Mouse (Mus musculus) limb, embryonic 10.5 days (tissue): ENCODE measurements around the gene St6galnac4. TPM values are rescaled to one million over a fixed set of nuclear protein-coding genes. Genes with fewer than 3 reads are reported as not detected.

ENCODE experiments used
- DNase-seq: peaks from one replicate; pipeline ENCODE4 v3.0.0-alpha.2; 2017; ENCODE audit warnings: low spot score
- H3K27ac ChIP-seq: fragments of 300-500 bp; sonication (generic); 2 replicates; pipeline ENCODE4 v1.5.1; 2016; ENCODE audit warnings: mild to moderate bottlenecking
- H3K27me3 ChIP-seq: fragments of 300-500 bp; sonication (generic); 2 replicates; pipeline ENCODE4 v1.6.1; 2016; ENCODE audit warnings: low read depth, mild to moderate bottlenecking; ENCODE audit not compliant: poor library complexity, severe bottlenecking
- H3K36me3 ChIP-seq: fragments of 300-500 bp; sonication (generic); 2 replicates; pipeline ENCODE4 v1.6.1; 2016; ENCODE audit warnings: mild to moderate bottlenecking, moderate library complexity
- H3K4me1 ChIP-seq: fragments of 300-500 bp; sonication (generic); 2 replicates; pipeline ENCODE4 v1.6.1; 2016
- H3K4me3 ChIP-seq: fragments of 300-500 bp; sonication (generic); 2 replicates; pipeline ENCODE4 v1.5.1; 2016; ENCODE audit warnings: mild to moderate bottlenecking, moderate library complexity
- H3K9me3 ChIP-seq: fragments of 300-500 bp; sonication (generic); replicated peaks from 2 replicates; pipeline ENCODE4 v1.6.1; 2016; ENCODE audit warnings: mild to moderate bottlenecking
- WGBS: fragments of 180-500 bp; shearing (Covaris S2); methylation state at CpG from one replicate; pipeline ENCODE4 v1.1.7; 2016; 5-methylcytosine and 5-hydroxymethylcytosine counted together
- polyA plus RNA-seq: library from polyadenylated mRNA; unstranded; fragments of >200 nt; fragmentation: Nextera tagmentation; extraction: Ambion mirVana; gene quantifications from 2 replicates; pipeline ENCODE4 v1.2.1, GENCODE M21; 2016

Gene St6galnac4
- polyA plus RNA-seq, 1 experiment from 2014 or later, result 26.1 TPM

- H3K4me3 ChIP-seq, result peak overlapping the region; percentile 68
- WGBS, result 2% methylated on average over 26 of the region's 26 CpGs
- H3K4me1 ChIP-seq, result peaks cover 40% of the 10 kb centered on the region
- H3K27ac ChIP-seq, result peak overlapping the region; percentile 61
- no peaks in the 10 kb centered on the region for H3K9me3 ChIP-seq
- peak; percentile 62 for DNase-seq
- H3K36me3 ChIP-seq, result peaks cover 16% of the 10 kb centered on the region
- H3K27me3 ChIP-seq, result peaks cover 44% of the 10 kb centered on the region
Measured at GRCm38 (mm10) chr2:32574901-32575585, 11.9 kb upstream of the St6galnac4 start.

- peaks cover 16% of the 10 kb centered on the region for H3K36me3 ChIP-seq
Measured at GRCm38 (mm10) chr2:32575586-32576160, 11.2 kb upstream of the St6galnac4 start, which contains the start of gene 9430097D07Rik. Gene 9430097D07Rik (minus strand): TSS chr2:32575684.

GRCm38 (mm10) chr2:32576532-32576931 lies 10.4 kb upstream of the St6galnac4 start:
- WGBS, result 91% methylated on average over 9 of the region's 9 CpGs
- H3K4me3 ChIP-seq, result 0 out of 2 replicates have a peak overlapping the region, but pooled peaks have one; percentile 68
- peaks cover 33% of the 10 kb centered on the region for H3K4me1 ChIP-seq
- no peak for DNase-seq
- peaks cover 16% of the 10 kb centered on the region for H3K36me3 ChIP-seq
- peaks cover 58% of the 10 kb centered on the region for H3K27me3 ChIP-seq
- no peak overlapping the region for H3K27ac ChIP-seq
- H3K9me3 ChIP-seq, result no peaks in the 10 kb centered on the region

More at GRCm38 (mm10) chr2:32575586-32576160, 11.2 kb upstream of the St6galnac4 start, which contains the start of gene 9430097D07Rik:
- H3K27me3 ChIP-seq, result peaks cover 51% of the 10 kb centered on the region
- H3K27ac ChIP-seq, result peak within 1 kb of the TSS; percentile 61
- H3K4me3 ChIP-seq, result peak within 1 kb of the TSS; percentile 68
- WGBS, result 6% methylated on average over 28 of the region's 28 CpGs
- DNase-seq, result peak; percentile 76
- no peaks in the 10 kb centered on the region for H3K9me3 ChIP-seq
- H3K4me1 ChIP-seq, result peaks cover 38% of the 10 kb centered on the region

GRCm38 (mm10) chr2:32578146-32579046 lies 8.5 kb upstream of the St6galnac4 start:
- H3K27me3 ChIP-seq, result peaks cover 72% of the 10 kb centered on the region
- WGBS, result 42% methylated on average over 25 of the region's 30 CpGs

GRCm38 (mm10) chr2:32581450-32582095 lies 5.3 kb upstream of the St6galnac4 start:
- Histone ChIP-seq H3K4me3 (peak overlapping the region; percentile 33), H3K36me3 (no peaks in the 10 kb centered on the region), H3K27ac (no peak overlapping the region), H3K9me3 (no peaks in the 10 kb centered on the region), H3K4me1 (peaks cover 14% of the 10 kb centered on the region), H3K27me3 (peaks cover 63% of the 10 kb centered on the region)
- 36% methylated on average over 19 of the region's 19 CpGs for WGBS
- DNase-seq, result peak; percentile 50

More at GRCm38 (mm10) chr2:32578146-32579046, 8.5 kb upstream of the St6galnac4 start:
- H3K9me3 ChIP-seq, result no peaks in the 10 kb centered on the region
- no peak overlapping the region for H3K27ac ChIP-seq
- DNase-seq, result no peak
- H3K4me3 ChIP-seq, result 0 out of 2 replicates have a peak overlapping the region, but pooled peaks have one; percentile 11
- peaks cover 28% of the 10 kb centered on the region for H3K4me1 ChIP-seq
- H3K36me3 ChIP-seq, result peaks cover 3% of the 10 kb centered on the region

GRCm38 (mm10) chr2:32582830-32583799 lies 3.8 kb upstream of the St6galnac4 start:
- WGBS, result 15% methylated on average over 37 of the region's 37 CpGs

GRCm38 (mm10) chr2:32585149-32585714 lies 1.7 kb upstream of the St6galnac4 start:
- WGBS, result 85% methylated on average over 7 of the region's 7 CpGs
- no peak overlapping the region for H3K4me3 ChIP-seq
- peaks cover 26% of the 10 kb centered on the region for H3K27me3 ChIP-seq
- DNase-seq, result no peak
- peaks cover 10% of the 10 kb centered on the region for H3K36me3 ChIP-seq
- no peak overlapping the region for H3K27ac ChIP-seq
- H3K9me3 ChIP-seq, result no peaks in the 10 kb centered on the region
- peaks cover 30% of the 10 kb centered on the region for H3K4me1 ChIP-seq

More at GRCm38 (mm10) chr2:32582830-32583799, 3.8 kb upstream of the St6galnac4 start:
- DNase-seq, result peak; percentile 84
- H3K36me3 ChIP-seq, result no peaks in the 10 kb centered on the region
- peaks cover 29% of the 10 kb centered on the region for H3K4me1 ChIP-seq
- H3K9me3 ChIP-seq, result no peaks in the 10 kb centered on the region
- H3K4me3 ChIP-seq, result peak overlapping the region; percentile 46
- H3K27ac ChIP-seq, result peak overlapping the region; percentile 69
- H3K27me3 ChIP-seq, result peaks cover 47% of the 10 kb centered on the region

- H3K4me1 ChIP-seq, result peaks cover 30% of the 10 kb centered on the region
- peaks cover 5% of the 10 kb centered on the region; the same call in 1 of the 2 replicates for H3K27me3 ChIP-seq
- peak overlapping the region; percentile 89 for H3K27ac ChIP-seq
- H3K36me3 ChIP-seq, result peaks cover 15% of the 10 kb centered on the region
- 21% methylated on average over 9 of the region's 9 CpGs for WGBS
- peak overlapping the region; percentile 69 for H3K4me3 ChIP-seq
- H3K9me3 ChIP-seq, result no peaks in the 10 kb centered on the region
- DNase-seq, result no peak
Measured at GRCm38 (mm10) chr2:32587731-32588321, 931 bp downstream of the St6galnac4 start.

- WGBS, result 84% methylated on average over 11 of the region's 11 CpGs
- Histone ChIP-seq H3K9me3 (no peaks in the 10 kb centered on the region), H3K27ac (no peak overlapping the region)
Measured at GRCm38 (mm10) chr2:32589213-32589795, 2.4 kb downstream of the St6galnac4 start.

DNA sequence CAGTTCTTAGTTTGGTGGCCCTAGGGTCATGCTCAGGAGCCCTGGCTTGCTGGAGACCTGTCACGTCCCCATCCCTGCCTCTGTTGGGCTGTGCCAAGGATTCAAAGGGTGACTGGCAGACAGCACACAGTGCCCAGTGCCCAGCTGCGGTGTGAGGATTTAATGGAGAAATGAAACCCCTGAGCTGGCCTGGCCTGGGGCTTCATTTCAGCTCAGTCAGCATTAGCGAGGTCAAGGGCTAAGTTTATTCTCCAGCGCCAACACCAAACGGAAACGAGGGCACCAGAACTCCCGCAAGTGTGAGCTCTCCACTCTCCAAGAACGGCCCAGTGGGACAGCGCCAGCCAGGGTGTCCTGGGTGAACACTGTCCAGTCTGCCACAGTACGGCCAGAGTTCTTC lies 3.3 kb downstream of the St6galnac4 start:
- no peak for DNase-seq
- H3K4me3 ChIP-seq, result no peak overlapping the region
- 88% methylated on average over 10 of the region's 10 CpGs for WGBS
- H3K36me3 ChIP-seq, result peaks cover 29% of the 10 kb centered on the region
- H3K9me3 ChIP-seq, result no peaks in the 10 kb centered on the region
- peak overlapping the region; percentile 28; the same call in 1 of the 2 replicates for H3K27ac ChIP-seq
- peaks cover 24% of the 10 kb centered on the region for H3K4me1 ChIP-seq
- H3K27me3 ChIP-seq, result no peaks in the 10 kb centered on the region

More at GRCm38 (mm10) chr2:32589213-32589795, 2.4 kb downstream of the St6galnac4 start:
- no peak overlapping the region for H3K4me3 ChIP-seq
- no peak for DNase-seq
- no peaks in the 10 kb centered on the region for H3K27me3 ChIP-seq
- peaks cover 21% of the 10 kb centered on the region for H3K36me3 ChIP-seq
- peaks cover 24% of the 10 kb centered on the region for H3K4me1 ChIP-seq
